Mouse (Mus musculus): ENCODE data around the gene Pde4d.
A peak's percentile ranks its signal among the peaks of the same experiment; 100 is the strongest.

The Pde4d gene

DNA sequence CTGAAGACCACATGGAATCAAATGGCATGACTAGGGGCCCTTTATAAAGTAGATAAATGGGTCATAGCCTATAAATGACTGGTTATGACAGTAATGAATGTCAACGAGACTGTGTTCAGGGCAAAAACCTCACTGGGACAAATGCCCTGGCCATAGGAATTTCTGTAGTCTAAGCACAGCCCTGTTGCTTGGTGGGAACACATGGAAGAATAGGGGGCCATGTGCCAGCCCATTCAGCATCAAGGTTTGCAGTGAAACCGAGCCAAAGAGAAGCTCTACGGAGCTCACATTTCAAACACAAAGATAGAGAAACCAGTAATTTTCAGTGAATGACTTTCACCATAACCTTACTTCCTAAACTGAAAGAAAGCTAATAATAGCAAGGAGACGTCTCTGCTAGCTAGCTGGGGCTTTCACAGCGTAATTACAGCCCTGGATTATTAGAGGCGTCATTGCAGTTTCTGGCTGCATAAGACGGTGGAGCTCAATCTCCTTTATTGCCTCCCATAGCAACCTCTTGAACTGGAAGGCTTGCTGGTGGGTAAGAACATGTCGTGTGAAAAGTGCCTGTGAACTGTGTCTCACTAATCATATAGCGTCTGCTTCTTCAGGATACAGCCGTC is 1533.2 kb downstream of the Pde4d start:
- no peak for DNase-seq

- no peak for DNase-seq
These were observed 1535.7 kb downstream of the Pde4d start for GRCm38 (mm10) chr13:109985411-109985810.

DNA sequence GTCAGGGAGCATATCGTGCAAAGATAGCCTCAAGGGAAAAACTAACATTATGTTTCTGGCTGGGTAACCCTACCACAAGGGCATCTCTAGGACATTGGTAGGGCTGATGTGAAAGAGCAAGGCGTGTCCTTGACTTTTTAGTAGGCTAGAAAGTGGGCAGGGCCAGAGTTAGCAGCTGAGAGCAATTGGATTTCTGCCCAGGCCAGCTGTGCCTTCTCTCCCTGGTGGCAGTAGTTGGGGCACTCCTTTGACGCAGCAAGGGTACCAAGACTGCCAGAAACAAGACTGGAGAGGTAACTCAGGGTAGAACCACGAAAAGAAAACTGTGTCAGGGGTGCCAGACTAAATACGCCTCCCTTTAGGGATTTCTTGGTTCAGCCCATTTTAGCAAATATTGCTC is 1536.1 kb downstream of the Pde4d start:
- peak; percentile 71 to 84 for DNase-seq

DNA sequence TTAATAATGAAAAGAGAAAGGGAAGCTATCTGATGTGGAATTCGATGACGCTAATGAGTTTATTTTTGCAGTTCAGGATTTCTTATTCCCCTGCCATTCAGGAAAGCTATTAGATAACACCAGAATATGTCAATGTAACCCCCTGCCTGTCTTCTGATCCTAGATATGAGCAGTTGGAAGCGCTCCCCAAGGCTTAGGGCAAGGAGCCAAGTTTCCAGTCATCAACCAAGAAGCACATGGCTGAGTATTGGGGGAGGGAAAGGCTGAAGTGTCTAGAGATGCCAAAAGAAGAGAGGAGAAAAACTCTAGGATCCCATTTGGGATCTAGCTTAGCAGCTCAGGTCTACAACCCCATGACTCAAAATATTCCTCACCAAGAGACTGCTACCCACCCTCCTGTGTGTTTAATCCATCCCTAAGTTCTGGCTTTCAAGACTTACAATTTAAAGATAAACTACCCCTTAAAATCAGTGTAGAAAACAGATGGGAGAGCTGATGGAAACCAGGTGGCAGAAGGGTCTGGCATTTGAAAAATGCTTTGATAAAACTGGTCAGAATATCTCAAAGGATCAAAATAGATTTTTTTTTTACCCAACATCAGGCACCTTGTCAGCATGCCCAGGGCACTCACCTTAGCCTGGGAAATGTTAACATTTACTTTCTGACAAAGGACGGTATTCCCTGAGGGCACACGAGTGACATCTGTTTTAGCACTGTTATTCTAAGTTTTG is 1543.2 kb downstream of the Pde4d start:
- DNase-seq, result peak; percentile 65 to 67

- DNase-seq, result no peak
These were observed 1544.6 kb downstream of the Pde4d start for GRCm38 (mm10) chr13:109994240-109994764.

DNA sequence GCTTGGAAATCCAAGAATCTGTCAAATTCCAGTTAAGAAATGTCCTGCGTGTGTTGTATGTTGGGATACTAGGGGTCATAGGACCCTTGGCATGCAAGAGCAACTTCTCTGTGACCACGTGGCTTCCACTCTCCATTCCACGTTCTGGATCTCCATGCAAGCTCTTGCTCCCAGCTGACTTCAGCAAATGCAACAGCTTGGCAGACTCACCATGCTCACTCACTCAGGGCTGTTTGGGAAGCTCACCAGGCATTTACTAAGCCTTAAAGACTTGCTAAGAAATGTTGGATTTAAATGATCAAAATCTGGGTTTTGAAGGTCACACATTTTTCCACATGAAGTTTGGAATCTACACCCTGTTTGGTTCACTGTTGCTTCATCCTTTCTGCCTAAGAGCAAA is 1552.3 kb downstream of the Pde4d start:
- no peak for DNase-seq
